Mouse (Mus musculus) left cerebral cortex, adult 6 months (tissue): ENCODE measurements around the gene Zfp964. TPM values are rescaled to one million over a fixed set of nuclear protein-coding genes. Genes with fewer than 3 reads are reported as not detected.

Experiments
- long read RNA-seq, 2 experiments: library from polyadenylated mRNA; unstranded; transcript quantifications; one replicate each; pipeline ENCODE4 v2.0.0; 2019 to 2020
- polyA plus RNA-seq: library from polyadenylated mRNA; unstranded; fragments of <200 nt; fragmentation: Nextera tagmentation; gene quantifications from 2 replicates; pipeline ENCODE4 v1.2.3, GENCODE M21; 2021

Zfp964 gene
- 1.1 and 1.6 TPM in 2 replicates for polyA plus RNA-seq
- long read RNA-seq, experiment 1, full-length matches to known transcripts = 16 of 25 reads
- long read RNA-seq, experiment 1, partial matches to known transcripts = 4 of 25 reads
- long read RNA-seq, experiment 1, other reads (novel, unspliced or antisense) = 5 of 25 reads
- long read RNA-seq, experiment 2, partial matches to known transcripts = 0 of 3 reads
- long read RNA-seq, experiment 2, other reads (novel, unspliced or antisense) = 3 of 3 reads

GRCm38 (mm10) chr8:69654358-69654981, at the start of gene Zfp964:
TSS of gene Zfp964 (plus strand) at chr8:69654479.

GRCm38 (mm10) chr8:69625095-69625789, 29.0 kb upstream of the Zfp964 start, which contains the start of gene Zfp868:
TSS of gene Zfp868 (minus strand) at chr8:69625548.

GRCm38 (mm10) chr8:69710624-69711023, 56.3 kb downstream of the Zfp964 start, which contains the start of gene Zfp869:
TSS of gene Zfp869 (minus strand) at chr8:69710724.

Other genes with a start within 250 kb of the Zfp964 start
- gene Gm9495, start 200.9 kb upstream of the Zfp964 start, polyA plus RNA-seq = not detected in 2 replicates
- not detected in 2 replicates for gene Gm7697, start 131.5 kb upstream of the Zfp964 start, polyA plus RNA-seq
- 13.4 and 14.0 TPM in 2 replicates for gene Zfp868, start 28.9 kb upstream of the Zfp964 start, polyA plus RNA-seq
- gene Zfp869, start 56.2 kb downstream of the Zfp964 start, polyA plus RNA-seq = 12.8 and 14.1 TPM in 2 replicates
- gene Zfp963, start 95.5 kb downstream of the Zfp964 start, polyA plus RNA-seq = 2.9 and 3.1 TPM in 2 replicates
- gene Gm20422, start 120.4 kb downstream of the Zfp964 start, polyA plus RNA-seq = 0.94 TPM in 1 of 2 replicates, not detected in the other
- gene Atp13a1, start 136.7 kb downstream of the Zfp964 start, polyA plus RNA-seq = 10.8 and 15.4 TPM in 2 replicates
- 3.0 and 4.1 TPM in 2 replicates for gene Zfp866, start 136.7 kb downstream of the Zfp964 start, polyA plus RNA-seq
- 1.8 and 2.8 TPM in 2 replicates for gene Gmip, start 154.2 kb downstream of the Zfp964 start, polyA plus RNA-seq
- 0.05 and 0.11 TPM in 2 replicates for gene Lpar2, start 167.9 kb downstream of the Zfp964 start, polyA plus RNA-seq
- gene Pbx4, start 178.0 kb downstream of the Zfp964 start, polyA plus RNA-seq = 59.2 and 60.8 TPM in 2 replicates
- gene Cilp2, start 233.2 kb downstream of the Zfp964 start, polyA plus RNA-seq = 0.44 and 0.61 TPM in 2 replicates
- gene Tssk6, start 247.7 kb downstream of the Zfp964 start, polyA plus RNA-seq = 1.3 and 1.8 TPM in 2 replicates
- gene Ndufa13, start 248.1 kb downstream of the Zfp964 start, polyA plus RNA-seq = 625 and 699 TPM in 2 replicates
- gene Yjefn3, start 248.2 kb downstream of the Zfp964 start, polyA plus RNA-seq = 48.3 and 74.4 TPM in 2 replicates